Mouse (Mus musculus): ENCODE results near the gene Map2k6.

Map2k6 gene

GRCm38 (mm10) chr11:110551471-110551967 is 152.6 kb downstream of the Map2k6 start:
- no peak for DNase-seq (ENCODE audit: low read depth, low spot score)

DNA sequence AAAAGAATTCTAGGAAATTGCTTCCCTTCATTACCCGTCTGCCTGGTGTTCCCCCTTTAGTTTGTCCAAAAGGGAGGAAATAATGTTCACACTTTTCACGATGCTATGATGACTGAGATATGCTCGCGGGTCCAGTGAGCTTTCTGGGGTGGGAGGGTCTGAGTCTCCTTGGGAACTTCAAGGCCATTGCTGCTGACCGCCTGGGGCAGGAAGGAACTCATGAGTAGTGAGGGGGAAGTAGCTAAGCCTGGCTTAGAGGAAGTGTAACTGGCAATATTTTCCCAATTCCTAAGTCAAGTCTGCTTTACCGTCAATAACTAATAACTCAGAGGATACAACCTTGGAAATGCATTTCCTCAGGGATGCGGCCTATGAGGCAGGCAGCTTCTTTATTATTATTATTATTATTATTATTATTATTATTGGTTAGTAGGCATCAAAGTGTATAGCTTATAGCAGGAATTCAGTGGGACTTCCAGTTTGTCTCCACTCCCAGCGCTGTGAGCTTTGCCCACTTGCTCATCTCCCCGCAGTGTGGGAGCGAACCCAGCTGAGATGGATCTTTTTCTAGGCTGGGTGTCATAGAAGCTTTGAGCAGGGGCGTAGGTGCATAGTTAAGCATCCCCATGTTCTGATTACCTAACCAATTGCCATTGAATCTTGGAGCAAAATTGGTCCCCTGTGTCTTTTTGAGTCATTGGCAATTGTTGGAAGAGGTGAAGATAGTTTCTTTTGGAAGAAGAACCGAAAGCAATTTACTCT is 163.6 kb downstream of the Map2k6 start:
- DNase-seq (ENCODE audit: low read depth, low spot score), result no peak

GRCm38 (mm10) chr11:110563272-110563671 is 164.3 kb downstream of the Map2k6 start:
- no peak for DNase-seq (ENCODE audit: low read depth, low spot score)

DNA sequence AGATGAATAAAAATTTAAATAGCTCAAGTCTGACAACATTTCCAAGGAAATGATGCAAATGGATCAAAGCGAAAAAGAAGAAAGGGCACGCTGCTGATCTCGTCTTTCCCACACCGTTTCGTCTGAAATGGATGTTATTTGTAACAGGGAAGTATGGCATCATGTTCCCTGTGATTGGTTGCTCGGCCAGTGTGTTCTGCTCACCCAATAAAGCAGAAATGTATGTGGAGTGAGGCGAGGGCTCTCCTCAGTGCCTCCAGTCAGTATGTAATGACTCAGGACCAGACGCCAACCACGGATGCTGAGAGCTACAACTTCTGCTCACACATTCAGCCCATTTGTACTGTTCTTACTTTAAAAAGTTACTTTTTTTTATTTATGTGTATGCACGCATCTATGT is 164.9 kb downstream of the Map2k6 start:
- no peak for DNase-seq (ENCODE audit: low read depth, low spot score)

GRCm38 (mm10) chr11:110566307-110566706 is 167.4 kb downstream of the Map2k6 start:
- no peak for DNase-seq (ENCODE audit: low read depth, low spot score)

- DNase-seq (ENCODE audit: low read depth, low spot score), result no peak
These were observed 173.6 kb downstream of the Map2k6 start for GRCm38 (mm10) chr11:110572548-110572947.

Data from CD4-positive helper T cell, adult 2 months (primary cell).